Mouse (Mus musculus) ES-Bruce4 (cell line): ENCODE results near the gene Usf3. TPM values are rescaled to one million over a fixed set of nuclear protein-coding genes. Genes with fewer than 3 reads are reported as not detected.

Experiments
- H3K27ac ChIP-seq: 2 replicates; pipeline ENCODE4 v1.5.1; 2012; ENCODE audit warnings: low read length, inconsistent platforms; ENCODE audit not compliant: insufficient read depth
- H3K27me3 ChIP-seq: 2 replicates; pipeline ENCODE4 v1.6.1; 2012; ENCODE audit warnings: mild to moderate bottlenecking, low read length, inconsistent platforms; ENCODE audit not compliant: control insufficient read depth, poor library complexity, insufficient read depth, severe bottlenecking
- H3K36me3 ChIP-seq: 2 replicates; pipeline ENCODE4 v1.6.1; 2012; ENCODE audit warnings: inconsistent platforms, mild to moderate bottlenecking, low read length, moderate library complexity; ENCODE audit not compliant: control insufficient read depth, poor library complexity, insufficient read depth, severe bottlenecking
- H3K4me1 ChIP-seq: one replicate; pipeline ENCODE4 v1.8.1; 2011; ENCODE audit warnings: low read length; ENCODE audit not compliant: control insufficient read depth, insufficient read depth
- H3K4me3 ChIP-seq: 2 replicates; pipeline ENCODE4 v1.5.1; 2011; ENCODE audit warnings: low read depth, mild to moderate bottlenecking, low read length
- H3K9ac ChIP-seq: 2 replicates; pipeline ENCODE4 v1.6.1; 2012; ENCODE audit warnings: low read depth, mild to moderate bottlenecking, inconsistent platforms; ENCODE audit not compliant: poor library complexity, severe bottlenecking
- H3K9me3 ChIP-seq: replicated peaks from 2 replicates; pipeline ENCODE4 v1.6.1; 2012; ENCODE audit warnings: mild to moderate bottlenecking, low read length, inconsistent platforms; ENCODE audit not compliant: control insufficient read depth, poor library complexity, insufficient read depth, severe bottlenecking
- CTCF ChIP-seq: IDR thresholded peaks from one replicate; pipeline ENCODE4 v1.8.1; 2011; ENCODE audit warnings: low read depth, low read length
- EP300 ChIP-seq: IDR thresholded peaks from 2 replicates; pipeline ENCODE4 v1.6.1; 2011; ENCODE audit warnings: low read depth, low read length; ENCODE audit not compliant: insufficient read depth
- POLR2A ChIP-seq: IDR thresholded peaks from one replicate; pipeline ENCODE4 v1.8.1; 2011; ENCODE audit warnings: low read length; ENCODE audit not compliant: insufficient read depth
- polyA plus RNA-seq: library from polyadenylated mRNA; stranded (reverse); fragments of >200 nt; gene quantifications from 2 replicates; pipeline ENCODE4 v1.2.4, GENCODE M21; 2011; ENCODE audit warnings: low read depth; ENCODE audit not compliant: missing spikeins, insufficient read depth, insufficient read length

The Usf3 gene
- polyA plus RNA-seq, 1 experiment: 19.3 TPM

DNA sequence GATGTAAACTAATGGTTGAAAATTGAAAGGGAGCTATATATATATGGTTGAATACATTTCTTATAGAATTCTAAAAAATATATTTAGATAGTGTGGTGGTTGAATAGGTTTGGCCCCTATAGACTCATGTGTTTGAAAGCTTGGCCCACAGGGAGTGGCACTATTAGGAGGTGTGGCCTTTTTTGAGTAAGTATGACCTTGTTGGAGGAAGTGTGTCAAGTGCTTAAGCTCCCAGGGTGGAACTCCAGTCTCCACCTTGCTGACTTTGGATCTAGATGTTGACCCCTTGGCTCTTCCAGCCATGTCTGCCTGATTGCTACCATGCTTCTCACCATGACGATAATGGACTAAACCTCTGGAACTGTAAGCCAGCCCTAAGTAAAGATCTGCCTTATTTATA is 9.6 kb downstream of the Usf3 start:
- Histone ChIP-seq H3K27ac (no peak overlapping the region), H3K4me1 (no peaks in the 10 kb centered on the region), H3K9ac (no peak overlapping the region), H3K27me3 (no peaks in the 10 kb centered on the region), H3K36me3 (no peaks in the 10 kb centered on the region), H3K9me3 (no peaks in the 10 kb centered on the region), H3K4me3 (no peak overlapping the region)
- TF ChIP-seq CTCF (no peak), POLR2A (no peak), EP300 (no peak)

DNA sequence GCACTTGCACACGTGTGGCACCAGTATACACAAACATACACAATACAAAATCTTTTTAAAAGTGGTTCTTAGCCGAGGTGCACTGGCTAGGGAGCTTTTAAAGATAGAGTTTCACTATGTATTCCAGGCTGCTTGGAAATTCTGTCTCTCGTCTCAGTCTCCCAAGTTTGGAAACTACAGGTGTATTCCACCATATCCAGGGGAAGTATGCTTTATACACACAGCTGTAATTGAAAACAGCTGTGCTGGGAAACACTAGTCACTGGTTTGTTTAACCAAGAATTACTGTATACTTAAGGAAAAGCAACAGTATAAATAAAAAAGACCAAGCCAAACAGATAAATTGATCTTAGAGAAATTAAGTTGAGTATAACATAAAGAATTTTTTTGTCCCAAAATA is 11.7 kb downstream of the Usf3 start:
- no peak overlapping the region for H3K9ac ChIP-seq
- no peak overlapping the region for H3K4me3 ChIP-seq
- TF ChIP-seq CTCF (no peak), POLR2A (no peak), EP300 (no peak)
- H3K9me3 ChIP-seq: no peaks in the 10 kb centered on the region
- H3K27me3 ChIP-seq: no peaks in the 10 kb centered on the region
- no peaks in the 10 kb centered on the region for H3K36me3 ChIP-seq
- no peak overlapping the region for H3K27ac ChIP-seq
- H3K4me1 ChIP-seq: no peaks in the 10 kb centered on the region

DNA sequence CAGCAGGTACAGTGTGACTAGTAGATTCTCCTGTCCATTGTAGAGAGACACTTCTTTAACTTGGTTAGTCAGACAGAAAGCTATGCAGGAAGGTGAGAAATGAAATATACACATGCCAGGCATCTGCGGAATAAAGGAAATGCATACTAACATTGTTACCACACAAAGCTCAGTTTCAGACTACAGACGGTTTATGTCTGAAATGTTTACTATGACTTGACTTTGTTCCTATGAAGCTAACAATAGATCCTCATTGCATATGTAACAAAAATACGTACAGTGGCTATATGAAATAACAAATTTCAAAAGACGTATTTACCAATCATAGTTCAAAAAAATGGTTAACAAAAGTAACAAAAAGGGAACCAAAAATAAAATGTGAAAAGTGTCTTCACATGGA is 14.1 kb downstream of the Usf3 start:
- Histone ChIP-seq H3K4me3 (no peak overlapping the region), H3K9me3 (no peaks in the 10 kb centered on the region), H3K36me3 (no peaks in the 10 kb centered on the region), H3K27ac (no peak overlapping the region), H3K4me1 (no peaks in the 10 kb centered on the region), H3K9ac (no peak overlapping the region), H3K27me3 (no peaks in the 10 kb centered on the region)
- TF ChIP-seq CTCF (no peak), POLR2A (no peak), EP300 (no peak)

DNA sequence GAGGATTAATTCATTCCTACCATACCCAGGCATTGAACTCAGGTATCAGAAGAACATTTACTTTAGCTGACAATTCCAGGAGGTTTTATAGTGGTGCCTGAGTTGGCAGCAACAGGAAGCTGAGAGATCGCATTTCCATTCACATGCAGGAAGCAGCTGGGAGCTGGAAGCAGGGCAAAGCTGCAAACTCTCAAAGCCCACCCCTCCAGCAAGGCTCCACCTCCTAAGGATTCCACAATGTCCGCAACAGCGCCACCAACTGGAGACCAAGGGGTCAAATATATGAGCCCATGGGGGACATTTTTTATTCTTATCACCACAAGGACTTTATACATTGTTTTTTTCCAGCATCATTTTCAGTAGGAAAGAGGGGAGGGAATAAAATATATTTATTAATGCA is 15.7 kb downstream of the Usf3 start:
- no peak overlapping the region for H3K9ac ChIP-seq
- H3K27me3 ChIP-seq: no peaks in the 10 kb centered on the region
- H3K9me3 ChIP-seq: no peaks in the 10 kb centered on the region
- H3K27ac ChIP-seq: no peak overlapping the region
- no peak overlapping the region for H3K4me3 ChIP-seq
- no peaks in the 10 kb centered on the region for H3K4me1 ChIP-seq
- no peaks in the 10 kb centered on the region for H3K36me3 ChIP-seq
- no peak for TF ChIP-seq EP300
- TF ChIP-seq CTCF: peak; percentile 7

DNA sequence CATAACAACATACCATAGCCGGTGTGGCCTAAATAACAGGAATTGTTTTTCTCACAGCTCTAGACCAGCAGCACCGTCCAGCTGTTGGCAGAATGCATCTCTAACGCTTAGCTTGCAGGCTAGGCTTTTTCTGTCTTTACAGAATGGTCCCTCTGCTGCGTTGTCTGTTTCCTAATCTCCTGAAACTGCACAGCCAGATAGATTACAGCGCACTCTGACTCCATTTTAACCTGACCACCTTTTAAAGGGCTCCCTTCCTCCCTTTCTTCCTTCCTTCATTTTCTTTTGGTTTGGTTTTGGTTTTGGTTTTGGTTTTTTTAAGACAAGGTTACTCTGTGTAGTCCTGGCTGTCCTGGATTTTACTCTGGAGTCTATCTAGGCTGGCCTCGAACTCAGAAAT is 17.0 kb downstream of the Usf3 start:
- Histone ChIP-seq H3K36me3 (no peaks in the 10 kb centered on the region), H3K9me3 (no peaks in the 10 kb centered on the region), H3K9ac (no peak overlapping the region), H3K4me1 (no peaks in the 10 kb centered on the region), H3K27ac (no peak overlapping the region), H3K27me3 (no peaks in the 10 kb centered on the region), H3K4me3 (no peak overlapping the region)
- TF ChIP-seq CTCF: no peak
- TF ChIP-seq POLR2A: no peak
- TF ChIP-seq EP300: no peak

DNA sequence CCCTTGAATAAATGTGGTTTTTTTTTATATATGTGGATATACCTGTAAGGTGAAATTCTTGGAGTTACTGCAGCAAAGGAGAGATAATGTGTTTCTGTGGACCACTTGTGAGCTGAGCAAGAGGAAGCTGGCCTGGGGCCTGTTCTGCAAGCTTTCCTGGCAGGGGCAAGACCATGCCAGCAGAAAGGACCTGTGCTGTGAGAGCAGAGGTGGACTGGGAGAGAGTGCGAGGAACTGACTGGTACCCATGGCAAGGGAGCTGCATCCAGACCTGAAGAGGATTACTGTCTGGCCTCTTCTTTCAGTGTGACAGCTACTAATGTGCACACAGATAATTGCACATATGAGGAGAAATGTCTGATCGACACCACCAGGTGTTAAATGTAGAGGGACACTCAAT is 17.9 kb downstream of the Usf3 start:
- no peaks in the 10 kb centered on the region for H3K9me3 ChIP-seq

More for the DNA sequence above, 17.9 kb downstream of the Usf3 start:
- Histone ChIP-seq H3K4me1 (no peaks in the 10 kb centered on the region), H3K36me3 (no peaks in the 10 kb centered on the region), H3K9ac (no peak overlapping the region), H3K4me3 (no peak overlapping the region), H3K27ac (no peak overlapping the region), H3K27me3 (no peaks in the 10 kb centered on the region)
- TF ChIP-seq POLR2A (no peak), CTCF (no peak), EP300 (no peak)
